Mouse (Mus musculus): ENCODE data around the gene Gm45208. TPM values are rescaled to one million over a fixed set of nuclear protein-coding genes. Genes with fewer than 3 reads are reported as not detected.
"Not testable (repeated sequence)": the region's sequence is repeated elsewhere in the genome, so short reads cannot be mapped to it uniquely, and the experiment has no call there.

Gm45208 gene
- polyA plus RNA-seq, 1 experiment from 2014 or later = not detected

- Histone ChIP-seq H3K4me3 (peak overlapping the region; percentile 64), H3K36me3 (peaks cover 29% of the 10 kb centered on the region), H3K27me3 (ENCODE audit: insufficient read depth, poor library complexity, severe bottlenecking) (no peaks in the 10 kb centered on the region), H3K4me1 (replicated peaks) (no peaks in the 10 kb centered on the region; the same call in 1 of the 2 replicates), H3K9me3 (no peaks in the 10 kb centered on the region), H3K27ac (no peak overlapping the region)
- no peak for DNase-seq (ENCODE audit: low spot score)
- 50% methylated on average over 6 of the region's 6 CpGs for WGBS
Observed at GRCm38 (mm10) chrX:7696520-7696919, 25.5 kb upstream of the Gm45208 start.

GRCm38 (mm10) chrX:7696954-7697381 lies 25.1 kb upstream of the Gm45208 start, which contains the start of gene Gpkow:
Gene Gpkow (plus strand): TSS chrX:7697131.
- H3K4me3 ChIP-seq = peak within 1 kb of the TSS; percentile 64
- no peaks in the 10 kb centered on the region for H3K27me3 ChIP-seq (ENCODE audit: insufficient read depth, poor library complexity, severe bottlenecking)
- no peaks in the 10 kb centered on the region for H3K9me3 ChIP-seq
- DNase-seq (ENCODE audit: low spot score) = peak; percentile 82
- H3K36me3 ChIP-seq = peaks cover 34% of the 10 kb centered on the region
- H3K27ac ChIP-seq = peak within 1 kb of the TSS; percentile 81
- WGBS = 11% methylated on average over 33 of the region's 33 CpGs
- H3K4me1 ChIP-seq (replicated peaks) = no peaks in the 10 kb centered on the region; the same call in 1 of the 2 replicates

GRCm38 (mm10) chrX:7713764-7714134 lies 8.3 kb upstream of the Gm45208 start:
- peak overlapping the region; percentile 69 for H3K27ac ChIP-seq

DNA sequence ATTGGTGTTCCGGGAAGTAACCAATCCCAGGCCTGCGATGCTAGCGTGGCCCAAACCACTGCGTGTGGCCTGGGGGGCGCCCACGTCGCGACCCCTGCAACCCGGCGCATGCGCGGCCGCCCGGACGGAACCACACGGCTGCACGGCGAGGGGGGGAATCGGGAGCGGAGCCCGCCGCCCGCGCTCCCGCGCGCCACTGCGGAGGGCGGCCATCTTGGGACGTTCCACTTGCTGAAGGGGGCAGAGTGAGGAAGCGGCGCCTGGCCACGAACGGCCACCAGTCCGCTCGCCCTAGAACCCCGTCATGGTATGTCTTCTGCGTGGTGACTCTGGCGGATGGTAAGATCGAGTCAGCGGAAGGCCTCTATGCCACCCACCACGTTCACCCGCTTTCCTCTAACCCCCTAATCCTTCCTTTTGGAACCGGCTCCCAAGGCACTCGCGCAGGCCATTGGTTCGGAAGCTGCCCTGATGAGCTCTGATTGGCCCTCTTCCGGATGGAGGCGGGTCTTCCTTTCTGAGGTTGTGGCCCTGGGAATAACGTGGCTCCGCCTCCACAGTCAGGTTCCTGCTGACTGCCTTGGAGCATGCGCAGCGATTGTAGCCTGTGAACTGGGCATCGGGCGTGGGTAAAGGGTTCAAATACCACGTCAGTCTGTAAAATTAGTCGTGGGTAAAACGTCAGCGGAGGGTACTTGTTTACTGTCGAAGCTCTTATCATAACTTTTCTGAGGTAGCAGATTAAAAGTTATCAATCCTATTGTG lies 7.7 kb upstream of the Gm45208 start, which contains the start of gene Wdr45:
Gene Wdr45 (plus strand): TSS at position 199 of the 765 bp plus-strand sequence.
- H3K4me1 ChIP-seq (replicated peaks); H3K27me3 ChIP-seq (ENCODE audit: insufficient read depth, poor library complexity, severe bottlenecking); H3K36me3 ChIP-seq; H3K9me3 ChIP-seq: not testable (repeated sequence)
- Histone ChIP-seq H3K27ac (peak within 1 kb of the TSS; percentile 86), H3K4me3 (peak within 1 kb of the TSS; percentile 50)
- peak; percentile 90 for DNase-seq (ENCODE audit: low spot score)
- WGBS = 15% methylated on average over 57 of the region's 60 CpGs

More at GRCm38 (mm10) chrX:7713764-7714134, 8.3 kb upstream of the Gm45208 start:
- H3K9me3 ChIP-seq; H3K4me1 ChIP-seq (replicated peaks); H3K36me3 ChIP-seq; DNase-seq (ENCODE audit: low spot score); H3K27me3 ChIP-seq (ENCODE audit: insufficient read depth, poor library complexity, severe bottlenecking): not testable (repeated sequence)
- peak overlapping the region; percentile 50 for H3K4me3 ChIP-seq
- WGBS = 24% methylated on average over 6 of the region's 12 CpGs

GRCm38 (mm10) chrX:7716058-7716457 lies 6.0 kb upstream of the Gm45208 start:
- not testable (repeated sequence) for H3K36me3 ChIP-seq; H3K27me3 ChIP-seq (ENCODE audit: insufficient read depth, poor library complexity, severe bottlenecking); H3K9me3 ChIP-seq; DNase-seq (ENCODE audit: low spot score); H3K4me1 ChIP-seq (replicated peaks); H3K27ac ChIP-seq; H3K4me3 ChIP-seq
- 23% methylated on average over 1 of the region's 1 CpGs for WGBS

DNA sequence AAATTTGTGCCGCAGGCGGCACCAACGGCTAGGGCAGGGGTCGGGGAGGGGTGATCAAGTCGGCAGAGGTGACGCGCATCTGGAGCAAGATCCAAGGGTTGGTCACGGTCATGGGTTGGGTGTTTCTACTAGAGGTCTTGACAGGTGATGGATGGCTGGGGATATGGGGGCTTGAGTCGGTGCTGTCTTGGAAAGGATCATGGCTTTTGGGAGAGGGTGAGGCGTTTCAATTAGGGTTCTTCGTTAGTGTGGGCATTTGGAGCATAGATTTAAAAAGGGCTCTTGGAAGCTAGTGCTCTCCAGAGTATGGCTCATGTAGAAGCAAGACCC lies 202 bp downstream of the Gm45208 start:
- Histone ChIP-seq H3K27ac (peak overlapping the region; percentile 95), H3K4me1 (replicated peaks) (peaks cover 7% of the 10 kb centered on the region), H3K36me3 (peaks cover 27% of the 10 kb centered on the region), H3K27me3 (ENCODE audit: insufficient read depth, poor library complexity, severe bottlenecking) (no peaks in the 10 kb centered on the region), H3K9me3 (peaks cover 7% of the 10 kb centered on the region; the same call in 1 of the 2 replicates), H3K4me3 (peak overlapping the region; percentile 65)
- WGBS = 32% methylated on average over 11 of the region's 11 CpGs
- no peak for DNase-seq (ENCODE audit: low spot score)

- Histone ChIP-seq H3K9me3 (peaks cover 7% of the 10 kb centered on the region; the same call in 1 of the 2 replicates), H3K27me3 (ENCODE audit: insufficient read depth, poor library complexity, severe bottlenecking) (no peaks in the 10 kb centered on the region), H3K4me1 (replicated peaks) (peaks cover 9% of the 10 kb centered on the region), H3K27ac (no peak overlapping the region), H3K36me3 (peaks cover 27% of the 10 kb centered on the region), H3K4me3 (peak overlapping the region; percentile 65)
- 29% methylated on average over 4 of the region's 4 CpGs for WGBS
- DNase-seq (ENCODE audit: low spot score) = no peak
Observed at GRCm38 (mm10) chrX:7722691-7723090, 646 bp downstream of the Gm45208 start.

- no peaks in the 10 kb centered on the region for H3K27me3 ChIP-seq (ENCODE audit: insufficient read depth, poor library complexity, severe bottlenecking)
- H3K9me3 ChIP-seq = peaks cover 7% of the 10 kb centered on the region; the same call in 1 of the 2 replicates
- H3K27ac ChIP-seq = no peak overlapping the region
- no peak for DNase-seq (ENCODE audit: low spot score)
- no peak overlapping the region for H3K4me3 ChIP-seq
- H3K36me3 ChIP-seq = peaks cover 27% of the 10 kb centered on the region
- H3K4me1 ChIP-seq (replicated peaks) = peaks cover 15% of the 10 kb centered on the region
- 89% methylated on average over 7 of the region's 7 CpGs for WGBS
Observed at GRCm38 (mm10) chrX:7724135-7724534, 2.1 kb downstream of the Gm45208 start.

DNA sequence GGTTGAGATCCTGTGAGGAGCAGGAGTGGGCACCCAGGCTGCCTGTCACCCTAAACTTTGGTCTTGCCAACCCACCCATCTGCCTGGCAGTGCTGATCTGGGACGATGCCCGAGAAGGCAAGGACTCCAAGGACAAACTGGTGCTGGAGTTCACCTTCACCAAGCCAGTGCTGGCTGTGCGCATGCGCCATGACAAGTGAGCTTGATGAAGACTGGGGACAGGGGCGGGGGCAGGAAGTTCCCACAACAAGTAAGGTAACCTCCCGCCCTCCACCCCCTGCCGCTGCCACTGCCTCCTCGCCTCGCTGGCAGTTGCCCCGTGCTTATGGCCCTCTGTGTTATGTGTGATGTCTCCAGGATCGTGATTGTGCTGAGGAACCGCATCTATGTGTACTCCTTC lies 3.8 kb downstream of the Gm45208 start:
- Histone ChIP-seq H3K27ac (no peak overlapping the region), H3K27me3 (ENCODE audit: insufficient read depth, poor library complexity, severe bottlenecking) (no peaks in the 10 kb centered on the region), H3K4me1 (replicated peaks) (peaks cover 20% of the 10 kb centered on the region), H3K36me3 (peaks cover 27% of the 10 kb centered on the region), H3K9me3 (peaks cover 7% of the 10 kb centered on the region; the same call in 1 of the 2 replicates), H3K4me3 (no peak overlapping the region)
- WGBS = 85% methylated on average over 12 of the region's 12 CpGs
- DNase-seq (ENCODE audit: low spot score) = no peak

- Histone ChIP-seq H3K9me3 (peaks cover 7% of the 10 kb centered on the region; the same call in 1 of the 2 replicates), H3K4me3 (no peak overlapping the region), H3K36me3 (peaks cover 27% of the 10 kb centered on the region), H3K27ac (no peak overlapping the region), H3K27me3 (ENCODE audit: insufficient read depth, poor library complexity, severe bottlenecking) (no peaks in the 10 kb centered on the region), H3K4me1 (replicated peaks) (peaks cover 20% of the 10 kb centered on the region)
- 91% methylated on average over 13 of the region's 13 CpGs for WGBS
- DNase-seq (ENCODE audit: low spot score) = no peak
Observed at GRCm38 (mm10) chrX:7727176-7727575, 5.1 kb downstream of the Gm45208 start.

DNA sequence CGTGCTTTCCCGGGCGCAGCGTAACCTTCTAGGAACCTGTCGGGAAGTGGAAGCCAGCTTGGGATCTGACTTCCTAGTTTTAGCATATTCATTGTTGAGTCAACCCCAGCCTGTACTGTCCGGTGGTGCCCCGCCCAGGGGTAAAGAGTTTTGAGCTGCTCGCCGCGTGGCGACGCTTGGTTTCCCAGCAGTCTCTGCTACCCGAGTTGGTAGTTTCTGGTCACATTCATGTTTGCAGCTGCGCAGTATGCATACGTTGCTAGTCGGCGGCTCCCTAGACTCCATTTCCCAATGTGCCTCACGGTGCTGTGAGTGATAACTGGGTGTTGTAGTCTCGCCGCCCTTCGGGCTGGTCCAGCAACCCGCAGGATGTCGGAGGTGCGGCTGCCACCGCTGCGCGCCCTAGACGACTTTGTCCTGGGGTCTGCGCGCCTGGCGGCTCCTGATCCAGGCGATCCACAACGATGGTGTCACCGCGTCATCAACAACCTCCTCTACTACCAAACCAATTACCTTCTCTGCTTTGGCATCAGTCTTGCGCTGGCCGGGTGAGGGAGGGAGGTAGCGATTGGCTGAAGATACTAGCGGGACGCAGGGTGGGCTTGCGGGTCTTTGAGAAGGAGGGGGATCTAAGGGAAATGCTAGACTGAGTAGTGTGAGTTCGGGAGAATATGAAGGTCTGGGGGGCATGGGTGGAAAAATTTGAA lies 6.3 kb downstream of the Gm45208 start, which contains the start of gene Praf2:
Gene Praf2 (plus strand): TSS at position 225 of the 707 bp plus-strand sequence.
- Histone ChIP-seq H3K36me3 (peaks cover 32% of the 10 kb centered on the region), H3K4me3 (peak within 1 kb of the TSS; percentile 57), H3K9me3 (peaks cover 7% of the 10 kb centered on the region; the same call in 1 of the 2 replicates), H3K27me3 (ENCODE audit: insufficient read depth, poor library complexity, severe bottlenecking) (no peaks in the 10 kb centered on the region), H3K27ac (peak within 1 kb of the TSS; percentile 77), H3K4me1 (replicated peaks) (peaks cover 13% of the 10 kb centered on the region)
- WGBS = 22% methylated on average over 42 of the region's 42 CpGs
- peak; percentile 78 for DNase-seq (ENCODE audit: low spot score)

DNA sequence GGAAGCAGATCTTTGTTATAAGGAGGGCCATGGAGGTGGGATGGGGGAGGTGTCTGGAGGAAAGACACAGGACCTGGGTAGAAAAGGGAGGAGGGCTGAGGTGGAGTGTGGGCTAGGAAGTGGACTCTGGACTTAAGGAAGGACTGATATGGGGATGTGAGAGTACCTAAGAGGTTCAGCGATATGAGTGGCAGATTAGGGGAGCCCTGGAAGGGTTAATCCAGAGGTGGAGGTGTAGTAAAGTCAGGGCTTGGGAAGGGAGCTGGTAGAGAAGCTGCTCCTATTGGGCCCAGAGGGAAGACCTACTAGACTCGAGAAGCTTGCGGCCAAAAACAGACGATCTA lies 6.8 kb downstream of the Gm45208 start:
- H3K4me1 ChIP-seq (replicated peaks) = peaks cover 18% of the 10 kb centered on the region
- H3K36me3 ChIP-seq = peaks cover 32% of the 10 kb centered on the region
- no peak for DNase-seq (ENCODE audit: low spot score)
- H3K27me3 ChIP-seq (ENCODE audit: insufficient read depth, poor library complexity, severe bottlenecking) = no peaks in the 10 kb centered on the region
- peak overlapping the region; percentile 77 for H3K27ac ChIP-seq
- H3K9me3 ChIP-seq = peaks cover 10% of the 10 kb centered on the region; the same call in 1 of the 2 replicates
- H3K4me3 ChIP-seq = peak overlapping the region; percentile 57
- 32% methylated on average over 4 of the region's 4 CpGs for WGBS
